Mouse (Mus musculus): ENCODE measurements around the gene Mdh1.
"Not testable (repeated sequence)": the region's sequence is repeated elsewhere in the genome, so short reads cannot be mapped to it uniquely, and the experiment has no call there.

Mdh1 gene

GRCm38 (mm10) chr11:21545951-21546350 is 26.2 kb downstream of the Mdh1 start:
- in situ Hi-C loops (cut with MboI, MseI): no loop called here

- in situ Hi-C loops (cut with MboI, MseI): no loop called here
These were observed 27.1 kb downstream of the Mdh1 start for GRCm38 (mm10) chr11:21545021-21545420.

- in situ Hi-C loops (cut with MboI, MseI): no loop called here
These were observed 29.4 kb downstream of the Mdh1 start for GRCm38 (mm10) chr11:21542731-21543130.

DNA sequence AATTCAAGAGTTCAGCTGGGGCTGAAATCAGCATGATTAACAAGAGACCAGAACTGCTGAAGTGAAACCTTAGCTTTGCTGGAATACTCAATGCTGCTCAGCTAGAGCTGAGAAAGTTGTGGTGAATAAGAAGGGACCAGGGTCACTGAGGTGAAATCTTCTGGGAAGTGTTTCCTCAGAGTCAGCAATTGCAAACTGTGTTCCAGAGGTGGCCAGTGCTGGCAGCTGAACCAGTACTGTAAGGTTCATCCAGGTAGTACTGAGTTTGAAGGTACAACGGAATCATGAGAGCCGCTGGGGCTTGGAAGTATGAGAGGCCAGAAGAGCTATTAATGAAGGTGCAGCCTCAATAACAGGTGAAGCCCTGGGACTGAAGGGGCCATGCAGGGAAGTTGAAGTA is 31.5 kb downstream of the Mdh1 start:
- in situ Hi-C loops (cut with MboI, MseI): no loop called here

DNA sequence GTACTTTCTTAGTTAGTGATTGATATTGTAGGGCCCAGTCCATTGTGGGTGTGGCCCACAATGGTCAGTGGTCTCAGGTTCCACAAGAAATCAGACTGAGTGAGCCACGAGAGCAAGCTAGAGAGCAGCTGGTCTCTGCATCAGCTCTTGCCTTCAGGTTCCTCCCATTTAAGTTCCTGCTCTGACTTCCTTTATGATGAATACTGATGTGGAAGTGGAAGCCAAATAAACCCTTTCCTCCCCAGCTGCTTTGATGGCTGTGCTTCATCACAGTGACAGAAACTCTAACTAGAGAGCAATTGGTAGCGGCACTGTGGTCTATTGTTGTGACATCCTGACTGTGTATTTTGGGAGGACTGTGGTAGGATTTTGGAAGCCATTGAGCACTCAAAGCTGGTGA is 32.1 kb downstream of the Mdh1 start:
- in situ Hi-C loops (cut with MboI, MseI): no loop called here

DNA sequence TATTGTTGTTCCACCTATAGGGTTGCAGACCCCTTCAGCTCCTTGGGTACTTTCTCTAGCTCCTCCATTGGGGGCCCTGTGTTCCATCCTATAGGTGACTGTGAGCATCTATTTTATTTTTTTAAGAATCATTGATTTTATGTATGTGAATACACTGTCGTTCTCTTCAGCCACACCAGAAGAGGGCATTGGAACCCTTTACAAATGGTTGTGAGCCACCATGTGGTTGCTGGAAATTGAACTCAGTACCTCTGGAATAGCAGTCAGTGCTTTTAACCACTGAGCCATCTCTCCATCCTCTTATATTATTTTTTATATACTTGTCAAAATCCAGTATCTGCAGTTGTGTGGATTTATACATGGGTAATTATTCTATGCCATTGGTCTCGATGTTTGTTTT is 41.3 kb downstream of the Mdh1 start:
- in situ Hi-C loops (cut with MboI, MseI): not testable (repeated sequence)

GRCm38 (mm10) chr11:21528676-21529394 is 43.3 kb downstream of the Mdh1 start:
- in situ Hi-C loops (cut with MboI, MseI): no loop called here

- in situ Hi-C loops (cut with MboI, MseI): no loop called here
These were observed 54.4 kb downstream of the Mdh1 start for GRCm38 (mm10) chr11:21517726-21518125.

DNA sequence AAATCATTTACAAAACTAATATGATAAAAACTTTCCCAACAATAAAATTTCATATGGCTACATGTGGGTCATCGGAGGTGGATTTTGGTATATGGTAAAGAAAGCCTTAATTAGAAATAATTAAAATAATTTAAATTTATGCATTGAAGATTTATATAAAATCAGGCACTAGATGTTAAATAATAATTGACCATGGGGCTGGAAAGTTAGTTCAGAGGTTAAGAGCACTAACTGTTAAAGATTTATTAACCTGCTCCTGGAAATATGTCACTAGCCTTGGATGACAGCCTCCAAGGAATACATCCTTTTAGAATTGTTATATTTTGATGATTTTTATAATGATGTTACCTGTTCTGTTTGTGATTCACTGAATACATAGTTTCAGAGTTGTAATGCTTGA is 55.8 kb downstream of the Mdh1 start:
- in situ Hi-C loops (cut with MboI, MseI): not testable (repeated sequence)

GRCm38 (mm10) chr11:21510577-21510976 is 61.6 kb downstream of the Mdh1 start:
- in situ Hi-C loops (cut with MboI, MseI): not testable (repeated sequence)

GRCm38 (mm10) chr11:21508713-21509112 is 63.5 kb downstream of the Mdh1 start:
- in situ Hi-C loops (cut with MboI, MseI): not testable (repeated sequence)

GRCm38 (mm10) chr11:21507073-21507472 is 65.1 kb downstream of the Mdh1 start:
- in situ Hi-C loops (cut with MboI, MseI): not testable (repeated sequence)

Measured in T-helper 1 cell (primary cell).